Mouse (Mus musculus): ENCODE data around the gene Igll1.
"Not testable (repeated sequence)": the region's sequence is repeated elsewhere in the genome, so short reads cannot be mapped to it uniquely, and the experiment has no call there.

Igll1 gene

DNA sequence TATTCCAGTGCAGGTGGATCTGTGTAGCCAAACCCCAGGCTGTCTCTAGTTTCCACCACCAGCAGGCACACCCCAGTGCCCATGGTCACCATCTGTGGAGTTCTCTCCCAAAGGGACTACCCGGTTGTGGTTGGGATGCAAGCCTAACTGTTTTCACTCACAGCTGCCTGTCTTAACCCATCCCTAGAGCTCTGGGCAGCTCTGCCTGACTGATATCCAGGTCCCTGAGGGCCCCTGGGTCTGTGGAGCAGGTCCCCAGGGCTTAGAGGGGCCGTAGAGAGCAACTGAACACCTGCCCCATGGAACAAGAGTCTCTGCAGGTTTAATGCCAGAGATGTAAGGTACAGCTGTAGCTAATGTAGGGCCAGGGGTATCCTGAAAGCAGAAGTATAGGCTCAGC is at the start of gene Igll1:
Gene Igll1, minus strand, starts transcription at position 8 of the 400 bp plus-strand sequence.
- no peak for DNase-seq

DNA sequence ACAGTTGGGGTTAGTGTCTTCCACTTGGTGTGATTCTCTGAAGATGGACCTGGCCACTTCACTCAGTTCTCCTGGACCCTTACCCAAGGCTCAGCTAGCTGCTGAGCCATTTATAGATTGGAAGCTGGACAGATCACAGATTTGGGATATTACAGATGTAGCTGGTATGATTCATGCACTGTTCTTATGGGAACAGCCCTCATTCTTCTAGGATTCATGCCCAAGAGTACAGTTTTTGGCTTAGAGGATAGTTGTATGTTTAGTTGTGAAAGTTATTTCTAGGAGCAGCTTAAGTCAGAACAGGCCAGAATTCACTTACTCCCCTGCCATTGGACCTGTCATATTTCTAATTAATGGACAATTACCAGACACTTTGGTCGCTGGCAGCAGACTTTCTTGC is 49.7 kb upstream of the Igll1 start:
- no peak for DNase-seq

DNA sequence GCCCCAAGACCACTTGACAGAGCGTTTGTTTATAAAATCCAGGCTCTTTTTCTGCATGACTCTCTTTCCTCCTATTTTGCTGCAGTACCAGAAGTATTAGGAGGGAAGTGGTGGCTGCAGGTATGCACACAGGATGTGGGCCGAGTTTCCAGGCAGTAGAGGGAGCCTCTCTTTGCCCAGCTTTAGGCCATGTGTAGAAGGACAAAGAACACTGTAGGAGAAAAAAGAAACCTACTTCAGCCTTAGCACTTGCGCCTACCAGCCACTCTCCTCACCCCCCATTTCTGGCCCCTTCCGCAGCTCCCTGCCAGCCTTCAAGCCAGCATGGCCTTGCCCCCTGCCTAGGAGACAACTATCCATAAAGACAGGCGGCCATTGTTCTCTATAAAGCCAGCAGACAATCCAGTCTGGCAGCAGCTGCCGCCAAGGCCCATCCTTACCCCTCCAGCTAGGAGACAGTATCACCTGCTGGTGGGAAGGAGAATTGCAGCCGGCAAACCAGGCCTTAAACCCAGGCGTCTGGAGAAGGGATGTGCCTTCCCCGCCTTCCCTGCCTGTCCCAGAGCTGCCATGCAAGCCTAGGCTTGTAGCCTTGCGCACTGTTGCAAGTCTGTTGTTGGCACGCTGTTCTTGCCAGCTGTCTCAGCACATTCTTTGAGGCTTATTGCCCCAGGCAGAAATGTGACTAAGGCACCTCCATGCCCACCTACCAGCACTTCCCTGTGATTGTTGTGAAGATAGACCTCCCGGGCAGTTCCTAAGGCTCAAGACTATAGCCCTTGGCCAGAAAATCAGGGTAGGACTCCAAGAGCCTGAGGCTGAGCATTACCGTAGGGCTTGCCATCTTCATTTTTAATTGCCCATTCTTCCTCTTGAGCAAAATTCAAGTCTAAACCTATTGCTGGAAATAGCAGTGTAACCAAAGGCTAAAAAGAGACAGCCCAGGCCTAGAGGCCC is 48.1 kb upstream of the Igll1 start:
- DNase-seq, result peak; percentile 73

DNA sequence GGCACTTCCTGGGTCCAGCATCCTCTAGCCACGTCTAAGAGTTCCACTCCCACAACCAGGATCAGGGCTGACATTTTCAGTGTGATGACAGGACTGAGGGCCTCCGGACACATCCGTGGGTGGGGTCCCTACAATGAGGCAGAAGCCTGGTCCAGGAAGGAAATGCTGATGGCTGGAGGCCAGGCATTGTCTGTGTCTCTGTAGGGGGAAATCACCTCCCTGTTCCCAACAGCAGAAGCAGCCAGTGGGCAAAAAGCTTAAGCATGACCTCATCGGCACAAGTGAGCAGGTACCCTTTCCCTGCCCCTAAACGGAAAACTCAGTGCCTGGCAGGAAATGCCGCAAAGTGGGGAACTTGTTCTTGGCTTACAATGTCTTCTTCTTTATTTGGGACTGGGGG is 44.0 kb upstream of the Igll1 start:
- no peak for DNase-seq

DNA sequence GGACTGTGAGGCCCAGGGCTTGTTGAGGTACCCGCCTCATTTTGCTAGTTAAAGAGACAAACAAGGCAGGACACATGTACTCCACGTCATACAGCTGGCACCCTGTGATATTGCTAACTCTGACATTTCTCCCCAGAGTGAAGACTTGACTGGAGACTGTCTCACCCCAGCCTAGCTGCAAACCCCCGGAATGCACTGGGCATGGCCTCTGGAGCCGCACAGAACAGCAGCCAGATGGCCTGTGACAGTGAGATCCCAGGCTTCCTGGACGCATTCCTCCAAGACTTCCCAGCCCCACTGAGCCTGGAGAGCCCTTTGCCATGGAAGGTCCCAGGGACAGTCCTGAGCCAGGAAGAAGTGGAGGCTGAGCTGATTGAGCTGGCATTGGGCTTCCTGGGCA is 39.4 kb upstream of the Igll1 start:
- no peak for DNase-seq

DNA sequence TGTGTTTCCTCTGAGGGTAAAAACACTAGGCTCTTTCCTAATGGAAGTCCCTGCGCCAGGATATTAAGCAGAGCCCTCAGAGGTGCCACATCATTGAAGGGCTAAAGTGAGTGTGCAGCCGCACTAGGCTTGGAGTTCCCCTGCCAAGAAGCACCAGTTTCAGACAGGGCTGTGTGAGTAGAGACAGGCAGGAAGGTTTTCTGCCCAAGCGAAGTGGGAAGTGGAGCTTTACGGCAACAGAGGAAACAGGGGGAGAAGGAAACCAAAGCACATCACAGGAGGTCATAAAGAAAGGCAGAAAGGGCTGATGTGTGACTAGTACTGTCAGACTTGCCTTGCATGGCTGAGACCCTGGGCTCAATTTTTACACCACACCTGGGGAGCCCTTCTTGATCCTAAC is 38.5 kb upstream of the Igll1 start:
- DNase-seq, result no peak

DNA sequence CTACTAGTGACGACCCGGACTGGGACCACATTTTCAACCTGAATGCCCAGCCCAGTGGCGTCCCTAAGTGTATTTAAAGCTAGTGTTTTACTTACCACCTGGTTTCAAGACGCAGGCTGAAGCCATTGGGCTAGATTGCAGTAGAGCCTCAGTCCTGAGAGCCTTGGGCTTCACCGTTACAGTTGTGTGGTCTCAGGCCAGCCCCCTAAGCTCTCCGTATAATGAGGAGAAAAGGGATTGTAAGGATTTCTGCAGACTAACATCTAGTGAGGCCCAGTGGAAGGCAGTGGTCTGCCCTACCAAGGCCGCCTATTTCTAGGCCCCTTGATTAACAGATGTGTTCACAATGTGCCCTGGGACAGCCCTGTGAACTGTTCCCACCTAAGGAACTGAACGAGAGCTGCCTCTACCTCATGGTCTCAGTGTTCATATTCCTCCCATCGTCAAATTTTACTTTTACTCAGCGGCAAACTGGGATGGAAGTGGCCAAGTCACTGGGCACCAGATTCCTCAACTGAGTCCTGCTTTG is 33.3 kb upstream of the Igll1 start:
- DNase-seq, result no peak

DNA sequence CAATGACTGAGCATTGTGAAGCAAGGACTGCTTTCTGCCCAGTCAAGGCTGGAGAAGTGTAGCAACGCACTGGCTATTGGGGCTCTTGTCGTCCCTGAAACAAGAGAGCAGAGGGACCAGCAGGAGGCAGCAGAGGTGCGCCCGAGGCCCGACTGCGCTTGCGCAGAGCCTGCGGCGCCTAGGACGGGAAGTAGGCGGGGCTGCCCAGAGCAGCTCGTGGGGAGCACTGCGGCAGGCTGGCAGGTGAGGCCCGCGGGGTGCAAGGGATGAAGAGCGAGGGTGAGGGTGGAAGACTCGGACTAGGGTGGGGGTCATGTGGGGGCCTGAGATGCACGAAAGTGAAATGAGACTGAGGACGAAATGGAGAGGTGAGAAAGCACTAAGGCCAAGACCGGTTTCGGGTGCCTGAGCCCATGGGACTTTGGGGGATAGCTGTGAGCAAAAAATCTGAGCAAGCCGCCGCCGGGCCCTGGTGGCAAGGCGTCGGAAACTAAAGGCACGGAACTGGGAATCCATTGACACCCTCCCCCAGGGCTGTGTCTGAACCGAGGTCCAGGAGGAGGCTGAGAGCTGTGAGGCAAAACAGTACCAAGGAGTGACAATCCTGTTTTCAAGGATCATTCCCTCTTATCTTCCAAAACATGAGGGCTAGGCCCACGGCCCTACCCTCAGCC is 32.7 kb upstream of the Igll1 start, which contains the start of gene Ppm1f:
Gene Ppm1f, plus strand, starts transcription at position 88 of the 674 bp plus-strand sequence.
- DNase-seq, result peak; percentile 96

DNA sequence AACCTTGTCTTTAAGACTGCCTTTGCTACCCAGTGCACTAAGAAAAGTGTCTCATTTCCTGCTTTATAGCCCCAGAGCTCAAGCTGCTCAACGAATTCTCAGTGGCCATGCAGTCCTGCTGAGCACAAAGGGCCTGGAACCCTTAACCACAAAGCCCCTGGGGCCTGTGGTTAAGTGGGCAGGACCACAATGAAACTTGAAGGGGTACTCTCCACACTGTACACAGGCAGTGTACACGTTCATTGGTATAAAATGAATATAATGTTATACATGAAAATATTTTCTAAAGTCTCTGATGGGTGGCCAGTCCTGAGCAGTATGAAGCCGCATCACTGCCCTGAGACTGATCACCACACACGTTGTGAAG is 32.2 kb upstream of the Igll1 start:
- no peak for DNase-seq

DNA sequence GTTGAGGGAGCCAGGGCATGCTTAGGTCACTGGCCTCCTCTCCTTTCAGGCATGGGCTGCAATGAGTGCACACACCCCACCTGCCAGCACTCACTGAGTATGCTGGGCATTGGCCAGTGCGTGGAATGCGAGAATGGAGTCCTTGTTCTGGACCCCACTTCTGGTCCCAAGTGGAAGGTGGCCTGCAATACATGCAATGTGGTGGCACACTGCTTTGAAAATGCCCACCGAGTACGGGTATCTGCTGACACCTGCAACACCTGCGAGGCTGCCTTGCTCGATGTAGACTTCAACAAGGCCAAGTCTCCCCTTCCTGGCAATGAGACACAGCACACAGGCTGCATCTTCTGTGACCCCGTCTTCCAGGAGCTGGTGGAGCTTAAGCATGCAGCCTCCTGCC is 28.6 kb upstream of the Igll1 start:
- no peak for DNase-seq

DNA sequence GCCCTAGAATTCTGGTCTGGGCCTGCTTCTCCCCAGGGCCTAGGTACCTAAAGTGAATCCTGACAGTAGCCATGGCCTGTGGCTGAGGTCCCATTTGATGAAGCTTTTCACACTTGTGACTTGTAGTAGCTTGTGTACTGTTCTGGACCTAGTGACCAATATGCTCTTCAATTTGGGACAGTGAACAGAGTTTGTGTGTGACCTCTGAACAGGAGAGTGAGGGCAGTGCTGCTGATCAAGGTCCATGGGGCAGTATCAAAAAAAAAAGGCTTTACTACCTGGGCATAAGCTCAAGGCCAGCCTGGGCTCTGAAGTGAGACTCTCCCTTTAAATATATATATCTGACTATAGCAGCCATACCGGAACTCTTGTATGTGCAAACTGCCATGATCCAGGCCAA is 24.6 kb upstream of the Igll1 start:
- DNase-seq, result no peak

DNA sequence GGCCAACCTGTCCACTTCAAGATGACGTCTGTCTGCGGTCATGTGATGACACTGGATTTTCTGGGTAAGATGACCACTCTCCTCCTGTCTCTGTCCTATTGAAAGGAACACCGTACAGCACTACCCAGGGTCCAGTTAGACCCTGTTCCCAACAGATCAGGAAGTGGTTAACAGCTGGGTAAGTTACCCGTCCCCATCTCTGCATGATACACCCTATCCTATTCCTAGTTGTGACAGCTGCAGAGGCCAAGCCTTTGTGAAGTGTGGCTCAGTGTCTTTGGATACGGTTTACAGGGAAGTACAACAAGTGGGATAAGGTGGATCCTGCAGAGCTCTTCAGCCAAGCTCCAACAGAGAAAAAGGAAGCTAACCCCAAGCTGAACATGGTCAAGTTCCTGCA is 15.2 kb upstream of the Igll1 start:
- no peak for DNase-seq

DNA sequence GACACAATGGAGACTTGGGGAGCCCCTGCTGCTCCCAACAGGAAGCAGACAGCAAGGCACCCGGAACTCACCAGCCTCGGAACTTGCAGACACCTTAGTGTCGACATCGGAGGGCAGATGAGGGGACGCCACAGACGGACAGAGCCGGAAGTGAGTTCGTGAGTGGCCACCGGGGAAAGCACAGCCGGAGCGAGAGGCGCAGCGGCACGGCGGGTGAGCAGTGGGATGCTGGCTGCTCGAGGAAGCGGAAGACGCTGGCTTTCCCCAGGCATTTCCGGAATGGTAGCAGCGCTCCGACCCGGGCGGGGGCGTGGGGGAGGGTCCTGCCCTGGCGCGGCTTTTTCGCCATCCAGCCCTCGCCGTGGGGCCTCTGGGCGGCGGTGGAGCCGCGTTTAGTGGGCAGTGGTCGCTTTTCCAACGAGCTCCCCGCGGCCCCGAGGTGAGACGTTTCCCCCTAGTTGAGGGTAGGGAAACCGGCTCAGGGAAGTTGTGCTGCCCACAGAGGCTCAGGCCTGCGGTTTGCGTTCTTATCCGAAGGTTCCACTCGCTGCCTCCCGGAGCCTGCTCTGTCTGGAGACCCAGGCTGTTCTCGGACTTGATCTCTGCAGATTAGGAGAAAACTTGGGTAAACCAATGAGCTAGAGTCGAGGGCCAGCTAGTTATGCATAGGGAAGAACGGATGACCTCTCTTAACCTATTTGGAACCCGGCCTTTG is 7.0 kb upstream of the Igll1 start, which contains the start of the genes Top3b and Vpreb1:
Gene Top3b, plus strand, starts transcription at position 120 of the 715 bp plus-strand sequence.
Gene Vpreb1, minus strand, starts transcription at position 227 of the 715 bp plus-strand sequence.
- DNase-seq, result peak; percentile 88

DNA sequence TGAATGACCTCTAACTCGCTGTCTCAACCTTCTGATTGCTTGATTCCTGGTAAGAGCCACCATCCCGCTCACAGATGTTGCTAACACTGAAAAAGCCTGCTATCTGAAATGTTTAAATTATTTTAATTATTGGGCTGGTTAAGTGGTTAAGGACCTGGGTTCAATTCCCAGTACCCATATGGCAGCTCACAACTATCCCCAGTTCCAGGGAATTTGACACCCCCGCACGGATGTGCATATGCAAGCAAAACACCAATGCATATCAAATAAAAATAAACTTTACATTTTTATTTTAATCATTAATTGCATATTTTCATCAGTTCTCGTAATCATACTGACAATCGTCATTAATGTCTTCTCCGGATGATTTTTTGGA is 6.4 kb upstream of the Igll1 start:
- no peak for DNase-seq

DNA sequence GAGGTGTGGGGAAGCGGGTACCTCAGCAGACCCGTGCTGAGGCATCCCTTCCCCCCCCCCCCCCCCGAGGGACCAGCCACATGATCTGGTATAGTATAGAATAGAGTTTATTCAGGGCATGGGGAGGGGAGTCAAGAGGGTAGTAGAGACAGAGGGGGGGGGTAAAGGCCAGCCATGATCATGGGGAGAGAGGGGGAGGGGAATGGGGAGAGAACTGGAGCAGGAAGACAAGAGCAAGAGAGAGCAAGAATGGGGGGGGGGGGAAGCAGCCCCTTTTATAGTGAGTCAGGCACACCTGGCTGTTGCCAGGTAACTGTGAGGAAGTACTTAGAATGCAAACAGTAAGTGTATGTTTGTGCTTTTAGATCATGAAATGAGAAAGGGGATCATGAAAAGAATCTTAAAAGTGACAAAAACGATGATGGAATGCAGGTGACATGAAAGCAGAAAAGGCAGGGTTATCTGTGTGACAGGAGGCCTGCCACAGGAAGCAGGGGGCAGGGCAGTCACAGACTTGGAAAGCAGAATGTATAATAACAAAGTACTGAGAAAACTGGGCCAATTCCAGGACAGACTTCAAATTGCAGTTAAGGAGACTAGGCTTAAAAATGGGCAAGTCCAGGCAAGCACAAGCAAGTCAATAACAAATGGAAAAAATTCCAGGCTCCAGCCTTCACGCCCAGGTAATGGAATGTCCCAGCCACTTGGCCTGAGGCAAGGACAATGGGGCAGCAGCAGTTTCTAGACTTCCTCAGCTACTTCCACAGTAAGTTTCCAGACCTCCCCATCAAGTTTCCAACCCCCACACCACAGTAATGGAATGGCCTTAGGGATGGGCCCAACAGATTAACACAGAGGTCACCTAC is 2.1 kb upstream of the Igll1 start:
- DNase-seq, result no peak

DNA sequence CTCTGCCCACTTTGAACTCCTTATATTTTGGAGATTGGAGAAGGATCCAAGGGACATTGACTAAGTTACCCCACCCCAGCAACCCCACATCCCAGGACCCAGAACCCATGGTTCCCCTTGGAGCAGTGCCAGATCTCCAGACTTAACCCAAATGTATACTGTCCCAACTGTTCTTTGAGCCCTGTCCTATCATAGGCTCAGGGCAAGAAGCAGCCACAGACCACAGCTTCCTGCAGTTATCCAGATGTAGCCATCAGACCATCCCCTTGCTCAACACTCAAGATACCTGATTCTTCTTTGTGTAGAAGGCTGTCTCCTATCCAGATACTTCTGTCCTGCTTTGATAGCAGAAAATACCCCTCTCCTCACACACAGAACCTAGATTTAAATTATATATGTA is 1.4 kb upstream of the Igll1 start:
- no peak for DNase-seq

DNA sequence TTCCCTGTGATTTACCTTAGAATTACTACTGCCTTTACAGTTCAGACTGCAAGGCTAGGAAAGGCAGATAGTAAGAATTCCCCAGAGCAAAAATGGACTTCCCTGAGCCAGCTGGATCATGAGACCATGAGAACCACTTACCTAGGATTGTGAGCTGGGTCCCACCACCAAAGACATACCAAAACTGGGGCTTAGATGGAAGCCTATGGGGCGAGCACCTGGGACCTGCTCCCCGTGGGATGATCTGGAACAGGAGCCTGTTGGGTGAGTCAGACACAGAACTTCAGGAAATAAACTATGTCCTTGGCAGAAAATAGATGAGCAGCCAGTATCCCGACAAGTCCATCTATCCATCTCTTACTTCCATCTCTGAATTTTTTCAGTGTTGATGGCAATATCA is 1.5 kb downstream of the Igll1 start:
- no peak for DNase-seq

DNA sequence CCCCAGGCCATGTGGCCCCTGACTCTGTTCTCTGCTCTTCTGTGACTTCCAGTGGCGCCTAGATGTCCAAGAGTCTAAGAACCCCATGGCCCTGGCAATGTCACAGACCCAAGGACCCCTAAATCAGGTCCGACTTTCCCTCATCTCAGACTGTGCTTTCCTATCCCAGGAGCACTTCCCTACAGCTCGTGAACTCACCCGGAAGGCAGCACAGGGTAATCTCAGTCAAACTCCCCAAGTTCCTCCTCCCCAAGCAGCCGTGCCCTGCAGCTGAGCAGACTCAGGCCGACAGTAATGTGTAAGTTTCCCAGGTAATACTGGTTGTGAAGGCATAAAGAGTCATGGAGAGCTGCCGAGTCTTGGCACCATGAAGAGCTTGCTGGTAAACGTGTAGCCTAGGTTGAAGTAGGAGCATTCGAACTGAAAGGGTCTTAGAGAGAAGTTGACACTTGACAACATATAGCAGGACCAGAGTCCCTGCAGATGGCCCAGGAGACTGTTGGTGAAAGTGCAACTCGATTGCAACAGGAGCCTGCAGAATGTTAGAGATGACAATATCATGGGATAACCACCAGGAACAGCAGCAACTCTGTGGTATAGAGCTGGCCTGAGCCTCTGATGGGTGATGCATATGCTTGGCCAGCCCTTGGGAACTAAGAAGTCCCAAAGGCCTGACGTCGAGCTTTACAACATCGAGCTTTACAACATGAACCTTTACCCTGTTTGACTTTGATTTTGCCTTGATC is 6.9 kb downstream of the Igll1 start:
- DNase-seq, result no peak

DNA sequence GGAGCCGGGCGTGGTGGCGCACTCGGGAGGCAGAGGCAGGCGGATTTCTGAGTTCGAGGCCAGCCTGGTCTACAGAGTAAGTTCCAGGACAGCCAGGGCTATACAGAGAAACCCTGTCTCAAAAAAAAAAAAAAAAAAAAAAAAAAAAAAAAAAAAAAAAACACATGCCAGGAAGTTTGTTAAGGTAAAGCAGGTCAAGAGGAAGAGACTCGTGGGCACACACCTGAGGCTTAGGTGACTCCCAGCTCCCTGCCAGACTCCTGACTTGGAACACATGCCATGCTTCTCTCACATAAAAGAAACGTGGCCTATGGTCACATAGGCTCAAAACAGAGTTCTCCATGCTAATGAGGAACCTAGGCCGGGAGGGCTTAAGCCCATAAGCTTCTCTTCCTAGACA is 7.7 kb downstream of the Igll1 start:
- DNase-seq, result not testable (repeated sequence)

DNA sequence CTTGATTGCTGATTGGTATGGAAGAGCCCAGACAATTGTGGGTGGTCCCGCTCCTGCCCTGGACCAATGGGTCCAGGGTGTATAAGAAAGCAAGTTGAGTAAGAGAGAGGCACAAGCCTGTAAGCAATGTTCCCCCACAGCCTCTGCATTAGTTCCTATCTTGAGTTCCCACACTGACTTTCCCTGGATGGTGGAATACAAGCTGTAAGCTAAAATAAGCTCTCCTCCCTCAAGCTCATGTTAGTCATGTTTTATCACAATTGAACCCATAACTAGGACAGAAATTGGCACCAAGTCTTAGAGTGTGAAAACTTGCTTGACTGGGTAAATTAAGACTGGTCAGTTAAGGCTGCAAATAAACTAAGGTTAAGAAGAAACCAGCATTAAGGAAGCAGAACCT is 8.2 kb downstream of the Igll1 start:
- DNase-seq, result no peak

DNA sequence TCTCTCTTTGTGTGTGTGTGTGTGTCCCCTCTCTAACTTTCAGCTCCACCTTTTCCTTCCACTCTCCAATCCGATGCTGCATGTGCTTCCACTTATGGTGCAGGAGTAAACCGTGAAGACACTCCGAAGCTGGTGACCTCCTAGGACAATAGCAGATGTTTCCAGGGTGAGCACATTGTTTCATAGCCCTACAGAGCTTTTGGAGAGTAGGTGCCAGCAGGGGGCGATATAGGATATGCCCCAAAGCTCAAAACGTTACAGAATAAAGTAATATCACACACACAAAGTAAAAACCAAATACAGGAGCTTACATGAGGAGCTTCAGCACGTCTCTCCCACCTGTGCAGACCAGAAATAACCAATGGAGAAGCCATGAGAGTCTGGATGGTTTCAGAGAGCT is 8.9 kb downstream of the Igll1 start:
- no peak for DNase-seq
